Mouse (Mus musculus): ENCODE results near the gene Hp1bp3.

Gene Hp1bp3

DNA sequence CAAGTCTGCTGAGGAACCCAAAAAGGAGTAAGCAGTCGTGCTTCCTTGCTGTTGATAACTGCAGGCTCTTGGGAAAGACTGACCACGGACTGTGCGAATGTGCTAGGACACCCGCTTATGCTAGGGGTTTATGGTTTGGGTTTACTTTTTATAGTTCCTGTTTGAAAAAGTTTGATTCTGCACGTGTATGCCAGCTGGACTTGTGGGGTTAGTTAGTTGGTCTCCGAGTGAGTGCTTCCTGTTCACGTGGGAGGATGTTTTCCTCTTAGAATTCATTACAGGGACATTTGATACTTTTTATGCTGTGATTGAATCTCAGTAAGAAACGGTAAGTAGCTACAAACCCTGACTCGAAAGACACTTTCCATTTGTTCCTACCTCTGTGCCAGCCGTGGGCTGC, 7.5 kb downstream of the Hp1bp3 start:
- no peak for DNase-seq

DNA sequence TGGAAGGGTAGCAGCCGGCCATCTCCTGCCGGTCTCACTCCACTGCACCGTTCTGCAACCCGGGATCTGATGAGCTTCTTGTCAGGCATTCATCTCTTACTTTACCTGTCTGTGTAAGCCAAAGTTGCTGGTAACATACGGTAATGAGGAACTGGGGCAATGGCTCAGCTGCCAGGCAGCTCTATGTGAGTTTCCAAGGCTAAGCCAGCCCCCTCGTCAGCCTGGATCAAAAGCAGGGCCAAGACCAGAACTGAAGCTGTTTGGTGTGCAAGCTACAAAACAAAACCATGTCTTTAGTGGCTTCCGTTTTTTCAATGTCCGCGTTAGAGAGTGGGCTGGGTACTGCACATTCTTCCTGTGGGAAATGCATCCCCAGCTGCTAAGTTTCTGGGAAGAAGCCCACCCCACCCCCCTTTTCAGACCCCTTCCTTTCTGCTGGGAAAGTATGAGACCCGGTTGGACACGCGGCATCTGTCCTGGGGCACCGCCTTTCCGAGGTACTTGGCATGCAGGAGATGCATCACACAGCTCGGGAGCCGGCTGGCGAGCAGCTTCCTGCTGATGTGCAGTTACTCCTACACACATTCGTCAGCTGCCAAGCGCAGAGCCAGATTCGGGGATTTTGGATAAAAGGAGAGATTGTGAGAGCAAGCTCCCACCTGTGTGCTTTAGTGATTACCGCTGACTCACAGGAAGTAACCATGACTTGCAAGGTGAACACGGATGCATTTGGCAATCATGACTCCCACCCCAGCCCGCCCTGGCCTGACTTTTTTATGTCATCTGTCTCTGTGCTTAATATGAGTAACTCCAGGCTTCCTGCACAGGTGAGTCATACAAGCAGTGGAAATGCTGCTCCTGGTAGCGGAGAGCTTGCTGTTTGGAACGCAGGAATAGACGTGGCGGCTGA, 30.9 kb downstream of the Hp1bp3 start:
- peak in 1 of 2 experiments; percentile 22 for DNase-seq

DNA sequence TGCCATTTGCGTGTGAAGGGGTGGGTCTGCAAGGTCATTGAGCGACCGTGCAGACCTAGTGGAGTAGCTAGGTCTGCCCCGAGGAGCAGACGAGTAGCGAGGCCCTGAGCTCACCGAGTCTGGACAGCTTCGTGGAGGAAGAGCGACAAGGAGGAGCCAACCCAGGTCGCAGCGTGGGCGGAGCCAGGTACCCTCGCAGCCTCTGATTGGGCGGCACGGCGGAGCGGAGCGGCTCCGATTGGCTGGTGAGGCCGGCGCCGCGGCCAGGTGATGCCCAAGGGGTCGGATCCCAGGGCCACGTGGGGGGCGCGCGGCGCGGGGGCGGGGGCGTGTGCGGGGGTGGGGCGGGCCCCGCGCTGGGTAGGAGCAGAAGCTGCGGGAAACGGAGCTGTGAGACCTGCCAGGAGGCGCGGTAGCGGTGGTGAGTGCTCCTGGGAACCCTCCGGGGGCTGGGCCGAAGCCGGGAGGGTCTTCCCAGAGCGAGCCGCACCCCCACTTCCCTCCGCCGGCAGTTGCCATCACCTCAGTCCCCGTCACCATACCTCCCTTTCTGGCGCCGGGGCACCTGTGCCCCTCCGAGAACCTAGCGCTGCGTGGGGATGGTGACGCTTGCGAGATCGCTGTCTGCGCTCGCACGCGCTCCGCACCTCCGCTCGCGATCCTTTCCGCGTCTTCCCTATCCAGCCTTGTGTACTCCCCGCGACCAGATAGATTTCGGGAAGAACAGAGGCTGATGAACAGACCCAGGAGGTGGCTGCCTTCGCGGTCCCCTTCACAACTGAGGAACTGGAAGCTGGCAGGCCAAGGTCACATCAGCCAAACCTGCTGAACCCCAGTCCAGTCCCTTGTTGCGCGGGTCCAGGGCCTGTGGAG, 34.2 kb downstream of the Hp1bp3 start, which contains the start of the genes Sh2d5 and Kif17:
TSS of gene Sh2d5 (plus strand) at position 316 of the 873 bp plus-strand sequence.
TSS of gene Kif17 (plus strand) at position 348 of the 873 bp plus-strand sequence.
- DNase-seq: peak; percentile 81 to 87

DNA sequence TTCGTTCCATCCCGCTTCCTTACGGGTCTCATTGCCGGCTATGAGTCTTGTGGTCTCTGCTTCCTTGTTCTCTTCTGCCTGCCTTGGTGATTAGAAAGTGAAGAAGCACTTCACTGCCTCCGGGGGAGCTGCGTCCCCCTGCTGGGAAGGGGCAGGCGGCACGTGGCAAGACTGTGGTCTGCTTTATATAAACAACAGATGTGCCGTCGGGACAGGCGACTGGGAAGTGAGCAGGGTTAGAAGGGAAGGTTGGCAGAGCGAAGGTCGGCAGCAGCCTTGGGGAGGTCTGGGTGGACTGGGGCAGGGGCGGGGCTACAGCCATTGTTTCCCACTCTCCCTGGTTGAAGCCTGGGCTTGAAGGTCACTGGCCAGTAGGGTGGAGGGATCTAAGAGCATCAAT, 35.7 kb downstream of the Hp1bp3 start:
- DNase-seq: peak; percentile 39 to 58

DNA sequence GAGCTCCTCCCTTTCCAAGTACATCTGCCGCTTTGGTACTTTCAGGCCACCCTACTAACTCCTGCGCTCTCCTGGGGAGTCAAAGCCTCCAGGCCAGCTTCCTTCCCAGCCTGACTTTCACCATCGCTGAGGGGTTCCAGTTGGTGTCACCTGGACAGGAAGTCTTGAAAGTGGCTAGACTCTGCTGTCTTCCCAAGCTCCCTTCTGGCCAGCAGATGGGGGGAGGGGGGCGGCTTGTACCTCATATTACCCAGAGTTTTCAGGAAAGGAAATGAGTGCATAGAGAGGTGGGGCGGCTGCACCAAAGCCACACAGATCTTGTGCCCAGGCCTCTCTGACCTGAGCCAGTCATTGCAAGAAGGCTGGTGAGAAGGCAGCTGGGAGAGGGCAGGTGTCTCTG, 36.1 kb downstream of the Hp1bp3 start:
- DNase-seq: no peak

DNA sequence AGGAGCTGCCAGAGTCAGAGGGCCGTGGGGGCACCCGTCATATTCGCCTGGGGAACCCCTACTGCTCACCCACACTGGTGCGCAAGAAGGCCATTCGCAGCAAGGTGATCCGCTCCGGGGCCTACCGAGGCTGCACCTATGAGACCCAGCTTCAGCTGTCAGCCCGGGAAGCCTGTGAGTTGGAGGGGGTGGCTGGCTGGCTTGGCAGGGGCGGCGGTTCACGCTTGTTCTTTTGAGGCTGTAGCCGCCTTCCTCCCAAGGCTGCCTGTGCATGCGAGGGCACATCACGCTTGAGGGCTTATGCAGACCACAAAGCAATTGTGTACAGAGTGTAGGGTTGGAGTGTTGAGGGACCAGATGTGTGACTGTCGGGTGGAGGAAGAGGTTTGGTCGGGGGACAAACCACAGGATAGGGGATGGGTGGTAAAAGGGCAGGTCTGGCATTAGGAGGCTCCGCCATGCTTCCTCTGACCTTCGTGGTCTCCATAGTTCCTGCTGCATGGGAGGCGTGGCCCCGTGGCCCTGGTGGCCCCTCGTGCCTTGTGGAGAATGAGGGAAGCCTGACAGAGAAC, 41.1 kb downstream of the Hp1bp3 start:
- DNase-seq: no peak

DNA sequence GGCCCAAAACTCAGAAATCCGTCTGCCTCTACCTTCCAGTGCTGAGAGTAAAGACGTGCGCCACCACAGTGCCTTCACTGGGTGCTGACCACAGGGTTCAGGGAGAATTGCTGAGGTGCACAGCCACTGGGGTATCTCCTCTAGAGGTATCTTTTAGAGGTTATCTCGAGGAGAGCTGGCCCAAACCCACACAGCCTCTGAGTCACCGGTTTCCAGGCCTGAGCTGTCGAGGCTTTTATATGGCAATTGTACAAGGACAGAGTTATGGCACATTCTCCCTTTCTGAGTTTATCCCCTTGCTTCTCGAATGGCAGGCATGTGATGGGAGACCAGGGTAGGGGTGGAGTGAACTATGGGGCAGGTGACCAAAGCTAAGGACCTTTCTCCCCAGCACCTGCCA, 42.6 kb downstream of the Hp1bp3 start:
- no peak for DNase-seq

DNA sequence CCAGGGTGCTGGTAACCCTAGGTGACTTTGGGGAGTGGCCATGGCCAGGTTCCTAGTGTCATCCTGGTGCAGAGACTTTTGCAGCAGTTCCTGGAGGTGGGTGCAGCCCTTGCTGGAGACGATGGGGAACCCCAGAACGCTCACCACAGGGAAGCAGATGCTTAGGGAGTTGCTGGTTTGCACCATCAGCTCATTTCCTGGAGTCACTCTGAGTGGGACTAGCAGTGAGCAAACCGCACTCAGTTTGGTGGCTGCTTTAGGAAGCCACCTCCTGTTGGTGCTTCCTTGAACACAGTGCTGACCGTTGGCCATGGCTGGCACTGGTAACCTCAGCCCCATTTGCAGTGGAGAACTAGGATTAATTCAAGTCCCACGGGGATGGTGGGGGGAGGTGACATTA, 43.4 kb downstream of the Hp1bp3 start:
- no peak for DNase-seq

DNA sequence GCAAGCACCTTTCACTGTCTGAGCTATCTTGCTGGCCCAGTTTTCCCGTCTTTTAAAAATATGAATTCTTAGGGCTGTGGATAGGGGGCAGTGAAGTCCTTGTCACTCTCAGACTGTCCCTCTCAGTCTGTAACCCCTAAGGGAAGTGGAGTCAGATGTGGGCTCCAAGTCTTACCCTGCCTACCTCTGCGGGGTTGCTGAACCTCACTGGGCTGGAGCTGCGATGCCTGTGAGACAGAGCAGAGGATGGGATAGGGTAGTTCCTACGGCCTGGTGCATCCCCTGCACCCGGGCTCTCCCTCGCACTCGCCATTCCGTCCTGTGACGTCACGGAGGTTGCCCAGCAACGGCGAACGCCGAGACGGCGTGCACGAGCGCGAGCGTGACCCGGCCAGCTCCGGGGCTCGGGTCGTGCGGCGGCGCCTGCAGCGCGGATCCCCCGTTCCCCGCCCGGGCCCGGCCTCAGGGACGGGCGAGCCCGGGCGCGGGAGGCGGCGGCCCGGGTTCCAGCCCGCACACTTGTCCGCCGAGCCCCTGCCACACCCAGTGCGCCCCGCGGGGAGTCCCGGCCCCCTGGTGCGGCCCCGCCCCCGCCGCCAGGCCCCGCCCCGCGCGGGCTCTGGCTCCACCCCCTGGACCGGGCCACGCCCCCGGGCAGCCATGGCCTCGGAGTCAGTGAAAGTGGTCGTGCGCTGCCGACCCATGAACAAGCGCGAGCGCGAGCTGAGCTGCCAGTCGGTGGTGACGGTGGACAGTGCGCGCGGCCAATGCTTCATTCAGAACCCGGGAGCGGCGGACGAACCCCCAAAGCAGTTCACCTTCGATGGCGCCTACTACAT, 46.0 kb downstream of the Hp1bp3 start:
- peak; percentile 96 for DNase-seq

DNA sequence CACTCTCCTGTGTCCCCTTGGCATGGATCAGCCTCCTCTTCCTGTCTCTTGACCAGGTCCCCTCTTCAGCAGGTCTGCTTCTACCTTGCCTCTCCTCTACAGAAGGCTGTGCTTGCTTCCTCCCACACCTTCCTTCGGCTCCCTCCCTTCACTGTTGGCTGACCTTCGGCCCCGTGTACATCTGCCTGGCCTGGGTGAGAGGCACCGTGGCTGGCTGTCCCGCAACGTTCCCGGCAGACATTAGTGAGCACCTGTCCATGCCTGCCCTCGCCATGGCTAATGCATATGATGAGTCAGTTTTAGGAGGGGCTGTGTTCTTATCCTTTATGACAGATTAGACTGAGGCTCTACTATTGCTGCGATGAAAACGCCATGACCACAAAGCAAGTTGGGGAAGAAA, 51.8 kb downstream of the Hp1bp3 start:
- DNase-seq: no peak

DNA sequence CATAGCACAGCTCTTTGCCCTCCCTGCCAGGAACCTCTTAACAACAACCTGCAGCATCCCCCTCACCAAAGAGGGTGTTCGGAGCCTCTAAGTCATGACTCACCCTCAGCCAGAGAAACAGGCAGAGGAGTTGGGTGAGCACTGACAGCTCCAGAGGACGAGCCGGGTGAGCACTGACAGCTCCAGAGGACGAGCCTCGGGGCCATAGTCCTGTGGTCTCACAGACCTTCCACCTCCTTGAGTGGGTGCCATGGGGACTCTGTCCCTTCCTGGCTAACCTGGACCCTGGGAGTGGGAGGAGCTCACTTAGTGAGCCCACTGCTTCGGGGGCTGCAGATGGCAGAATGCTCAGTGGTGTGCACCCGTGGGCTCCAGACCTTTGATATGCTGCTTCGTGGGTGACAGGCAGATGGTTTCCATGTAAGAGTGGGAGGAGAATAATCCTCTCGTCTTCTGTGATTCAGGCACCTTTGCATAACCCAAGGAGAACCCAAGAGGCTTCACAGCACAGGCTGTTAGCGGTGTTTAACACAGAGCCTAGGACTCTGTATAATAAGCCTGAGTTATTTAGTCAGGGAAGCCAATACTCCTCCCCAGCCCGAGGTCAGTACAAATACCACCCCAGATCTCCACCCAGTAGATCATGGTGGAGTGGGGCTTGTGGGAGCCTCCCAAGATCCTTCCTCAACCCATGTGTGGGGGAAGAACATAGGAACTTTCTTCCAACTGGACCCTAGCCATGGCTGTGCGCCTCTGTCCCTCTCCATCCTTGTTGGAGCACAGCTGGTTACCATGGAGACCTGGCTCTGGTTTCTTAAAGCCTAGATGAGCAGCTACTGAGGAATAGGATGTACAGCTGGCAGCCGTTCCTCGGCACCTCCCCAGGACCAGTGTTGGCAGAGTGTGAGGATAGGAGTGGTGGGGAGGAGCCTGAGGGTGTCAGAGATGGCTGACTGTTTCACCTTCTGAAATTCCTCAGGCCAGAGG, 56.2 kb downstream of the Hp1bp3 start:
- DNase-seq: peak in 1 of 2 experiments; percentile 21

DNA sequence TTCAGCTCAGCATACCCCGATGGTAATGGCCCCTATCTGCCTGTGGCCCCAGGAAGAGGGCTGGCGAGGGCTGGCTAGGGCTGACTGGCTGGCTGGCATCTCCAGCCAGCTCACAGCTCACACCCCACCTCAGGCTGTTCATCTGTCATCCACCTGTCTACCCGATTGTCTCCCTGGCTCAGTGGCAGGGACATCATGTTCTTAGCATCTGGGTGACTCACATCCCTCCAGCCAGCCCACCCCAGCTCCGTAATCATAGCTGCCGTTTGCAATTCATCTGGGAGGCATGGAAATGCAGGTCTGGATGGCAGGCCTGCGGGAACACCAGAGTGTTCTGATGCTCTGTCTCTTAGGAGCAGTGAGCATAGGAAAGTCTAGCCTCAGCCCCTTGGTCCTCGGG, 62.2 kb downstream of the Hp1bp3 start:
- DNase-seq: no peak

DNA sequence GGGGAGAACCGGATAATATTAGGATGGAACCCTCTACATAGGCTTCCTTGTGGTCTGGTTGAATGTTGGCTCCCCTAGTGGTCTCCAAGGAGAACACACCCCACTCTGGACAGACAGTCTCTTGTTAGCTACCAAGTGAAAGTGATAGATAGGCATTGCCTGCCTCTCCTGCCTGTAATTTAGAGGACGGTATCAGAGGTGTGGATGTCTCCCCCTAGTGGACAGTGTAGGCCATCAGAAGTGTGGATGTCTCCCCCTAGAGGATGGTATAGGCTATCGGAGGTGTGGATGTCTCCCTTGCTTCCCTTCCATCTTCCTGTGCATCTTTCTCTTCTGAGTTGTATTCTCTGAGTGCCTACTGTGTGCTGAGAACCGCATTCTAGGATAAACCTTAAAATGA, 66.7 kb downstream of the Hp1bp3 start:
- peak; percentile 59 to 74 for DNase-seq

DNA sequence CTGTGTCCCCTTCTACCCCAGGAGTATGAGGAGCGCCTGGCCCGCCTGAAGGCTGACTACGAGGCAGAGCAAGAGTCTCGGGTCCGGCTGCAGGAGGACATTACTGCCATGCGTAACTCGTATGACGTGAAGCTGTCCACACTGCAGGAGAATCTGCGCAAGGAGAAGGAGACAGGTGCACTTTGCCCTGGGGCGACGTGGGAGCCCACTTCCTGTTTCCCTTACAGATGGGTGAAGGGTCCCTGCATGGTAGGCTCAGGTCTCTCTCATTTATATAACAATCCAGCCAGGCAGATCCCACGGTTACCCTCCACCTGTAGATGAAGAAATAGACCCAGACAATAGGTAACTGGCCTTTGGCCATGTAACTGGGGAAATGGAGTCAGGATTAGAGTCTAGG, 70.3 kb downstream of the Hp1bp3 start:
- DNase-seq: no peak

DNA sequence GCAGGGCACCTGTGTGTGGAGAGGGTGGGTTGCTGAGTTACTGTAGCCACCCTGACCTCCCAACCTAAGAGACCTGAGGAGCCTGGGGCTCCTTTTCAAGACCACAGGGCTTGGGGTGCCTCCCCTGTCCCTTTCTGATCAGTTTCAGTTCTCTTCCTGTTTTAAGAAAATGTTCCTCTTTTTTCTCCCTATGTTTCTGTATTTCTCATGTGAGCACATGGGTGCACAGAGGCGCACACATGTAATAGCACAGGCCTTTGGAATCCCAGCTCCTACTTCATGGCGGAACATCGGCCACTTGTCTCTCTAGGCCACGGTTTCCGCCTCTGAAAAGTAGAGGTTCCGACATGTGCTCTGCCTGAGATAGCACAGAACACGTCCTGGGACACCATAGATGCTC, 72.6 kb downstream of the Hp1bp3 start:
- no peak for DNase-seq

DNA sequence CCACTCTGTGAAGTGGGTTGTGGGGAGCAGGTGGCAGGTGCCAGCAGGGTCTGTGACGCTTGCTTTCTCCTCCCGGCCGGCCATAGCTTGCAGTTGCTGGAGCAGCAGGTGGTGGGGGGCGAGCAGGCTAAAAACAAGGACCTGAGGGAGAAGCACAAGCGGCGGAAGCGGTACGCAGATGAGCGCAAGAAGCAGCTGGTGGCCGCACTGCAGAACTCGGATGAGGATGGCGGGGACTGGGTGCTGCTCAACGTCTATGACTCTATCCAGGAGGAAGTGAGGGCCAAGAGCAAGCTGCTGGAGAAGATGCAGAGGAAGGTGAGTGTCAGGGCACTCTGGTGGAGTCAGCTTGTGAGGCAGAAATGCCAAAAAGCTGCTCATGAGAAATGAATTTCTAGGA, 75.9 kb downstream of the Hp1bp3 start:
- DNase-seq: no peak

DNA sequence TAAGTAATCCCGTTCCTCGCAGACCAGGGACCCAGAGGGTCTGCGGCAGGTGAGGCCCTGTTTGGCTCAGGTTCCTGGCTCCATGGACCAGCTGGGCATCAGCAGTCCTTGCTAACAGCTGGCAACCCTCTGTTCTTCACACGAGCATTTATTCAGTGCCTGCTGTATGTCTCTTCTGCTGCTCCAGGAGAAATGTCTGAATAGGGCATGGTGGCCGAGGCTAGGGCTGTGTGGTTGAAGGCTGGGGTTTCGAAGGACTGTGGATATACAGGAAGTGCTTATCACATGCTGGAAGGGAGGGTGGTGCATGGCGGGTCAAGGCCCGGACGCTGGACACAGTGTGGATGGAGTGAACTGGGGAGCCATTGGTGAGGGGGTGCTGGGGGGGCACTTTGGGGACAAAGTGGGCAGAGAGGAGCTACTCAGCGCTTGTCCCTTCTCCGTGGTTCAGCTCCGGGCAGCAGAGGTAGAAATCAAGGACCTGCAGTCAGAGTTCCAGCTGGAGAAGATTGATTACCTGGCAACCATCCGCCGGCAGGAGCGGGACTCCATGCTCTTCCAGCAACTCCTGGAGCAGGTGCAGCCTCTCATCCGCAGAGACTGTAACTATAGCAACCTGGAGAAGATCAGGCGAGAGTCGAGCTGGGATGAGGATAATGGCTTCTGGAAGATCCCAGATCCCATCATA, 77.3 kb downstream of the Hp1bp3 start:
- DNase-seq: no peak

DNA sequence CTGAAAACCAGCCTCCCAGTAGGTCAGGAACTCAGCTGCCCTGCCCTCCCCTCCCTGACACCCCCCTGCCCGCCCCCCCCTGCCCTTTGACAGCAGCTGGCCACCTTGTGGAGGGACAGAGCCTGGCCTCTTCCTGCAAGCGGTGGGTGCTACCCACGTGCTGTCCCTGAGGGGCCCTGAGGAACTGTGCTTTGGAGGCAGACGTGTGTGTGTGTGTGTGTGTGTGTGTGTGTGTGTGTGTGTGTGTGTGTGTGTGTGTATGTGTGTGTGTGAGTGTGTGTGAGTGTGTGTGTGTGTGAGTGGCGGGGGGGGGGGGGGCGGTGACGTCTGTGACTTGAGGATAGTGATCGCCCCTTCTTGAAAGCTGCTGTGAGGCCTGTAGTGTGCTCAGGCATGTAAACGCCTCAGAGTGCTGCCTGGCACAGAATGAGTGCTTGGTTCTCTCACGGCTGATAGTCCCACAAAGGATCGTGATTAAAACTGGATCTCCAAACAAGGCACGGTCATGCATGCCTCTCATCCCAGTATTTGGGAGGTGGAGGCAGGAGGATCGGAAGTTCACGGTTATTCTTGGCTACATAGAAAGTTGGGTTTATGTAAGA, 78.0 kb downstream of the Hp1bp3 start:
- no peak for DNase-seq
